Mouse (Mus musculus) thymus, adult 2 months (tissue): Measurements from ENCODE around the gene Sik2.

Experiments used
- CTCF ChIP-seq: fragments of 200-500 bp; IDR thresholded peaks from 2 replicates; pipeline ENCODE4 v1.5.1; 2012; ENCODE audit warnings: mild to moderate bottlenecking, control low read depth, low read length, moderate library complexity, borderline replicate concordance; ENCODE audit not compliant: control insufficient read depth, poor library complexity, insufficient read depth; ENCODE audit errors: extremely low read depth
- POLR2A ChIP-seq: fragments of 200-500 bp; IDR thresholded peaks from 2 replicates; pipeline ENCODE4 v1.6.1; 2012; ENCODE audit warnings: mild to moderate bottlenecking, low read length, control low read depth, moderate library complexity; ENCODE audit not compliant: control insufficient read depth, poor library complexity, insufficient read depth; ENCODE audit errors: extremely low read depth

GRCm38 (mm10) chr9:50847606-50848368 is 161.1 kb downstream of the Sik2 start:
- TF ChIP-seq POLR2A = no peak
- no peak for TF ChIP-seq CTCF
